Mouse (Mus musculus) heart, embryonic 13.5 days (tissue): ENCODE results near the gene March6. TPM values are rescaled to one million over a fixed set of nuclear protein-coding genes. Genes with fewer than 3 reads are reported as not detected.

ENCODE experiments used
- ATAC-seq: fragments of 200-750 bp; cut with Nextera tagmentation; 2 replicates; pipeline ENCODE4 v1.8.0; 2017; ENCODE audit warnings: moderate TSS enrichment; ENCODE audit not compliant: insufficient number of reproducible peaks, low FRiP score, low TSS enrichment; ENCODE audit errors: extremely low read depth
- H3K27ac ChIP-seq: fragments of 300-500 bp; sonication (generic); replicated peaks from 2 replicates; pipeline ENCODE4 v1.5.1; 2015; ENCODE audit warnings: moderate library complexity, mild to moderate bottlenecking, inconsistent platforms
- H3K27me3 ChIP-seq: fragments of 300-500 bp; sonication (generic); replicated peaks from 2 replicates; pipeline ENCODE4 v1.6.1; 2015; ENCODE audit warnings: mild to moderate bottlenecking, inconsistent platforms
- H3K36me3 ChIP-seq: fragments of 300-500 bp; sonication (generic); 2 replicates; pipeline ENCODE4 v1.6.1; 2015; ENCODE audit warnings: mild to moderate bottlenecking, inconsistent platforms
- H3K4me1 ChIP-seq: fragments of 300-500 bp; sonication (generic); 2 replicates; pipeline ENCODE4 v1.6.1; 2015; ENCODE audit warnings: inconsistent platforms
- H3K4me2 ChIP-seq: fragments of 300-500 bp; sonication (generic); 2 replicates; pipeline ENCODE4 v1.6.1; 2015; ENCODE audit warnings: inconsistent platforms, mild to moderate bottlenecking, moderate library complexity
- H3K4me3 ChIP-seq: fragments of 300-500 bp; sonication (generic); 2 replicates; pipeline ENCODE4 v1.5.1; 2015; ENCODE audit warnings: moderate library complexity, mild to moderate bottlenecking, inconsistent platforms
- H3K9ac ChIP-seq: fragments of 300-500 bp; sonication (generic); 2 replicates; pipeline ENCODE4 v1.6.1; 2015; ENCODE audit warnings: inconsistent platforms, mild to moderate bottlenecking, moderate library complexity
- H3K9me3 ChIP-seq: fragments of 300-500 bp; sonication (generic); 2 replicates; pipeline ENCODE4 v1.6.1; 2016; ENCODE audit warnings: inconsistent platforms
- WGBS: fragments of 180-500 bp; shearing (Covaris S2); methylation state at CpG from one replicate; pipeline ENCODE4 v1.1.7; 2015; ENCODE audit warnings: mixed read lengths; 5-methylcytosine and 5-hydroxymethylcytosine counted together
- polyA plus RNA-seq: library from polyadenylated mRNA; unstranded; fragments of >200 nt; fragmentation: Nextera tagmentation; extraction: Ambion mirVana; gene quantifications from 2 replicates; pipeline ENCODE4 v1.2.1, GENCODE M21; 2015

March6 gene
- polyA plus RNA-seq, 1 experiment from 2014 or later: 23.9 TPM

DNA sequence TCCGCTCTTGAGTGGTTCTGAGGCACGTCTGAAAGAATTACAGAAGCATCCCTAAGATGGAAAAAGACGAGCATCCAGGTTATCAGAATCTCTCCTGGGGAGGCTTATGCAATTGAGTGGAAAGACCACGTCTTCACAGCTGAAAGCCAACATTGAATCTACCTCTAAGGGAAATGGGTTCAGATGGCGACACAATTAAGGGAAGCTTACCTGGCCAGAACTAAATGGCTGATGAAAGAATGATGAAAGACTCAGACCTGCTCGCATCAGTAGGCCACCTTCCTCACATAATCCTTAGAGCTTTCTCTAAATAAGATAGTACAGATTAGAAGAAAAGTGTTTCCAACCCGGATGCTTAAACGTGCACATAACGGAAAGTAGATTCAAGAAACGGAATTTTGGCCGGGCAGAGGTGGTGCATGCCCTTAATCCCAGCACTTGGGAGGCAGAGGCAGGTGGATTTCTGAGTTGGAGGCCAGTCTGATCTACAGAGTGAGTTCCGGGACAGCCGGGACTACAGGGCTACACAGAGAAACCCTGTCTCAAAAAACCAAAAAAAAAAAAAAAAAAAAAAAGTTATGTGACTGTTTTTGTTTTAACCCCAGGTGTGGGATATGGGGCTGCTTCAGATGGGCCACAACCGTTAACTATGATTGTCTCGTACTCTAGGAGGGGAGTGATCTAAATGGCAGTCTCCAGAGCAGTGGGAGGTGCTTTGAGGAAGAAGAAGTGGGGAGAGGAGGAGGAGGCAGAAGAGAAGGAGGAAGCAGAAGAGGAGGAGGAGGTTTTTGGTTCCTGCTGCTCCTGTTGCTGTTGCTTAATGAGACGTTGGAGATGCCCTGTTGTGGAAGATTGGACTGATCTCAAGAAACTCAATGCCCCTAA lies 835 bp upstream of the March6 start:
- H3K9me3 ChIP-seq: no peaks in the 10 kb centered on the region
- H3K4me3 ChIP-seq: peak overlapping the region; percentile 95
- 18% methylated on average over 16 of the region's 16 CpGs for WGBS
- H3K36me3 ChIP-seq: peaks cover 5% of the 10 kb centered on the region
- peak overlapping the region; percentile 81 for H3K4me2 ChIP-seq
- peak overlapping the region; percentile 98 for H3K9ac ChIP-seq
- H3K4me1 ChIP-seq: peaks cover 38% of the 10 kb centered on the region
- H3K27me3 ChIP-seq: no peaks in the 10 kb centered on the region; the same call in 1 of the 2 replicates
- no peak for ATAC-seq
- peak overlapping the region; percentile 99 for H3K27ac ChIP-seq

DNA sequence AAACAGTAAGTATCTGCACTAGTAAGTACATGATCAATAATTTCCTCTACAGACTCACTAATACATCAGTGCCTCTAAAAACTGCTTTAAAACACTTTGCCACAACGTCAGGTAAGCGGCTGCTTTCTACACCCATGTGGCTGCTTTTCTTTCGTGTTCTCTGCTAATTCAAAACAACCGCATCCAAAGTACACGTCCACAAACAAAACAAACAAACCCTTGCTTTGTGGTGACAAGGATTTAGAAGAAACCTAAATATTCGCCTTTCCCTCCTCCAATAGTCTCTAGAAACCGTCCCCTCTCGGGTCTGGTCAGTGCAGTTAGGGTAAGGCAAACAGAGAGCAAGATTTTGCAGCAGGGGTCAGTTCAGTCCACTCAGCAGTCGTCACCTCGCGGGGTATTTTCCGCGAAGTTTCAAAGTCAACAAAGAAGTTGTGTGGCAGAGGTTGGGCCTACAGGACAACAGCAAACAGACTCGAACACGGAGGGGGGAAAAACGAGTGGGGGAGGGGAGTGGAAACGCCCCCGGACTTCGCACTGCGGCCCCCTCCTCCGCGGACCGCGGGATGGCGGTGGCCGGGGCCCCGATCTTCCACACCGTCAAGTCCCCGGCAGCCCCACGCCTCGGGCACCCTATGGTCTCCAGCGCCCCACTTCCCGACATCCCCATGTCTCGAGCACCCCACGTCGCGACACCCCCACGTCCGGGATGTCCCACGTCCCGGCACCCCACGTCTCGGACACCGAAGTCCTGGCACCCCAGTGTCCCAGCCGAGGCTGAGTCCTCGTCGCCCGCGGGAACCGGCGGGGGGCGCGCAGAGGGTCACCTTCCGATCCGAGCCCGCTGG lies 818 bp downstream of the March6 start:
- WGBS: under 1% methylated on average over 51 of the region's 56 CpGs
- ATAC-seq: peak; percentile 40
- Histone ChIP-seq H3K36me3 (peaks cover 7% of the 10 kb centered on the region), H3K9me3 (no peaks in the 10 kb centered on the region), H3K27me3 (no peaks in the 10 kb centered on the region), H3K4me1 (peaks cover 29% of the 10 kb centered on the region), H3K4me2 (peak overlapping the region; percentile 91), H3K27ac (peak overlapping the region; percentile 99), H3K9ac (peak overlapping the region; percentile 98), H3K4me3 (peak overlapping the region; percentile 95)

DNA sequence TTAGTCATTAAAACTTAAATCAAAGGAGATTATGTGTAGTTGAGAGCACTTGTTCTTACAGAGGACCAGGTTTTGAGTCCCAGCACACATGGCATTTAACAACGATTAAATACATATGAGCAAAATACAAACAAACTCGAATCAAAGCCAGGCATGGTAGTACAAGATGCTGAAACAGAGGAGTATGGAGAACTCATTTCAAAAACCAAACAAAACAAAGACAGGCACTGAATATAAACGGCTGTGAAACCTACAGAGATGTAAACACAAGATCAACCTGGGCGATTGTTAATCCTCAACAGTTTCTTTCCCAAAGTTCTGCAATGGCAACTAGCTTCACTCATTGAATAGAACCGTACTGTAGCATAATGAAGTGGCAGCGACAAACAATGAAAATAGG lies 1.8 kb downstream of the March6 start:
- no peak for ATAC-seq
- peaks cover 7% of the 10 kb centered on the region for H3K36me3 ChIP-seq
- H3K9me3 ChIP-seq: no peaks in the 10 kb centered on the region
- 0 out of 2 replicates have a peak overlapping the region, but pooled peaks have one; percentile 99 for H3K27ac ChIP-seq
- peak overlapping the region; percentile 91 for H3K4me2 ChIP-seq
- H3K27me3 ChIP-seq: no peaks in the 10 kb centered on the region
- H3K9ac ChIP-seq: peak overlapping the region; percentile 98
- peaks cover 37% of the 10 kb centered on the region for H3K4me1 ChIP-seq
- WGBS: 34% methylated on average over 6 of the region's 6 CpGs
- H3K4me3 ChIP-seq: peak overlapping the region; percentile 95

DNA sequence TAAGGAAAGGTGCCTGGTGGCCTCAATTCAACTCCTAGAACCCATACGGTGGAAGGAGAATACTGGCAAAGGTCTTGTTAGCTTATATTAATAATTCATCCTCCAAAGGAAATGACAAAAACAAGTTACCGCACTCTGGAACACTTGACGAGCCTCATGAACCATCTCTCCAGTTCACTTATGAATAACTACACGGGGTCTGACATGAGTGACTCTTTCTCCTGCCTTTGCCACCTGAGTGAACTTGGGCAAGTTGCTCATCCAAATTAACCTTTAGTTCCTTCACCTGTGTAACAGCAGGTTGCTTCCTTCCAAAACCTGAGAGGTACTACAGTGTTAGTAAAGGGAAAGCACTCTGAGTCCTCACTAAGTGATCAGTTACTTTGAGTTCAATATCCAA lies 2.4 kb downstream of the March6 start:
- no peak overlapping the region for H3K9ac ChIP-seq
- no peak overlapping the region; the same call in 1 of the 2 replicates for H3K4me3 ChIP-seq
- H3K27me3 ChIP-seq: no peaks in the 10 kb centered on the region
- H3K4me2 ChIP-seq: peak overlapping the region; percentile 91; the same call in 1 of the 2 replicates
- WGBS: 92% methylated on average over 4 of the region's 4 CpGs
- no peak overlapping the region for H3K27ac ChIP-seq
- ATAC-seq: no peak
- peaks cover 7% of the 10 kb centered on the region for H3K36me3 ChIP-seq
- peaks cover 43% of the 10 kb centered on the region for H3K4me1 ChIP-seq
- no peaks in the 10 kb centered on the region for H3K9me3 ChIP-seq

DNA sequence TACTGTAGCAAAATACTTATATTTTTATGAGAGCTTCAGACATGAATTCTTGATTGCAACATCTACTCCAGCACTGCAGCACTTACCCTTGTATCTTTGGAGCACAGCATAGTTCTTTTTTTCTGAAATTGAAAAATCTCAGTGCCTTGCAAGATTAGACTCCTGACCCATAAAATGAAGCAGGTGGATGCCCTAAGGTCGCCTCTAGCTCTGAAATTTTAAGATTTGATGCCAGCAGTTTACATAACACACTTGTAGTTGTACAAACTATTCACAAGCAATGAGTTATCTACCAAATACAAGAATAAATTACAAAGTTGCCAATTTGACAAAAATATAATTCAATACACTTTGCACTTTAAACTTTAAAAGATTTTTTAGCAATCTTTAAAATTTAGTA lies 4.4 kb downstream of the March6 start:
- no peaks in the 10 kb centered on the region for H3K27me3 ChIP-seq
- no peak overlapping the region for H3K9ac ChIP-seq
- 81% methylated on average over 1 of the region's 1 CpGs for WGBS
- H3K27ac ChIP-seq: no peak overlapping the region
- no peak overlapping the region for H3K4me3 ChIP-seq
- H3K4me2 ChIP-seq: no peak overlapping the region
- peaks cover 46% of the 10 kb centered on the region for H3K4me1 ChIP-seq
- peaks cover 7% of the 10 kb centered on the region for H3K36me3 ChIP-seq
- no peaks in the 10 kb centered on the region for H3K9me3 ChIP-seq
- no peak for ATAC-seq

DNA sequence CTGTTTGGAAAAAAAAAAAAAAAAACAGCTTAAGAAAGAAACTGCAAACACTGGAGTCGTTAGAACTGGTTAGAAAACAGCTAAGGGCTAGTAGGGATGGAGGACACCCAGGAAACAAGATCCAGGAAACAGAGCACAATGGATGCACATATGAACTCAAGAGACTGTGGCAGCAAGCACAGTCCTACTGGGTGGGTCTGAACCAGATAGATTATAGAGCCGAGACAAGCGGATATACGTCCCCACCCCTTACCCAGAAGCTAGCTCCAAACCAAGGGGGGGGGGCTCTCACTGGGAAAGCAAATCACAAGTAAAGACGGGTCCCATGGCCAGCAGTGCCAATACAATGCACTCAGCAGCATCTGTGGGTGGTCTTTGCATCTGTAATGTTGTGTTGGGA lies 11.9 kb downstream of the March6 start:
- no peak overlapping the region for H3K9ac ChIP-seq
- 67% methylated on average over 5 of the region's 5 CpGs for WGBS
- no peaks in the 10 kb centered on the region for H3K9me3 ChIP-seq
- no peaks in the 10 kb centered on the region for H3K27me3 ChIP-seq
- no peak overlapping the region for H3K4me2 ChIP-seq
- H3K4me1 ChIP-seq: peaks cover 23% of the 10 kb centered on the region
- no peak overlapping the region for H3K4me3 ChIP-seq
- no peaks in the 10 kb centered on the region for H3K36me3 ChIP-seq
- H3K27ac ChIP-seq: no peak overlapping the region
- ATAC-seq: no peak

DNA sequence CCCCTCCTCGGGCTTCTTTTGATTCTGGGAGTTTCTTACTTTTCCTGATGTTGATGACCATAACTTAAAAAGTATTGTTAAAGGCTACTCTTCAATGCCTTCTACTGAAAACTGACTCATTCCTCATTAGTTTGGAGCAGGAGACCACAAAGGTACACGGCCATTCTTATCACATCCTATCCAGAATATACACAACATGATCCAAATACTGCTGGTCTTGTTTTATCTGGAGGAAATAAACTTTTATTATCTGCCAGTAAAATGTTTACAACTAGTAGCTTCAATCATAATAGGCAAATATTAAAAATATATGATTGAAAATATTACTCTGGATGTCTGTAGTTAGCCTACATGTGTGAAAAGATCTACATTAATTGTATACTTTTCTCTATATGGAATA lies 12.5 kb downstream of the March6 start:
- Histone ChIP-seq H3K9ac (no peak overlapping the region), H3K4me2 (no peak overlapping the region), H3K27ac (no peak overlapping the region), H3K4me3 (no peak overlapping the region), H3K27me3 (no peaks in the 10 kb centered on the region), H3K36me3 (no peaks in the 10 kb centered on the region), H3K9me3 (no peaks in the 10 kb centered on the region), H3K4me1 (peaks cover 18% of the 10 kb centered on the region)
- 68% methylated on average over 2 of the region's 2 CpGs for WGBS
- no peak for ATAC-seq

DNA sequence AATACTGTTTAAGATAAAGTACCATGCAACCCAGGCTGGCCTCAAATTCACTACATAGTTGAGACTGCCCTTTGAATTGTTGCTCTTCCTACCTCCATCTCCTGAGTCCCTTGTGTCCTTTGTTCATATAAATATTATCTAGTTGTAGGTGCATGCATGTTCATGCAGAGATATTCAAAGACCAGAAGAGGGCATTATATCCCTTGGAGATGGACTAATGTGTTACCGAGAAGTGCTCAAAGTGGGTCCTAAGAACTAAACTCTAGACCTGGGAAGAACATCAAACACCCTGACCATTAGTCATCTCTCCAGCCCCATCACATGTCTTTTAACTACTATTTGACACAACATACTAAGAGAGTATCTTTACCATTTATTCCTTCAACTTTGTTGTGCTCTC lies 13.7 kb downstream of the March6 start:
- H3K9ac ChIP-seq: no peak overlapping the region
- WGBS: 80% methylated on average over 1 of the region's 1 CpGs
- no peaks in the 10 kb centered on the region for H3K9me3 ChIP-seq
- peaks cover 11% of the 10 kb centered on the region for H3K4me1 ChIP-seq
- no peak overlapping the region for H3K27ac ChIP-seq
- no peaks in the 10 kb centered on the region for H3K36me3 ChIP-seq
- no peak overlapping the region for H3K4me3 ChIP-seq
- no peak for ATAC-seq
- H3K4me2 ChIP-seq: no peak overlapping the region
- H3K27me3 ChIP-seq: no peaks in the 10 kb centered on the region

DNA sequence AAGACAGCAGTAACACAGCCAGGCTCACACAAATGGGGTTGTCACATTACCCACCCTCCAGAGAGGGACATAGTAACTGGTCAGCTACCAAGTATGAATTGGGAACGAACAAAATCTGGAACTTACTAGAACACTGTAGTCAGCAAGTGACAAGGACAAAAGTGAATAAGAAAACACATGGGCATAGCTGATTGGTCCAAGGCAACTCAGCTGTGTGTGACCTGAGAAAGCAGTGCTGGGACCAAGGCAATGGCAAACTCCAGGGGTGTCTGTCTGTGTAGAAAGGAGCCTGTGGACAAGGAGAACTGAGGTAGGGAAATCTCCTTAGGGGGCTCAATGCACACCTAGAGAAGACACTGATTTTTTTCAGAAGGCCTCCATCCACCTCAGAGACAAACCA lies 19.1 kb downstream of the March6 start:
- no peak overlapping the region for H3K27ac ChIP-seq
- H3K36me3 ChIP-seq: no peaks in the 10 kb centered on the region
- H3K9ac ChIP-seq: no peak overlapping the region
- no peak overlapping the region for H3K4me2 ChIP-seq
- H3K4me3 ChIP-seq: no peak overlapping the region
- no peaks in the 10 kb centered on the region for H3K9me3 ChIP-seq
- WGBS: 95% methylated on average over 1 of the region's 1 CpGs
- ATAC-seq: no peak
- peaks cover 22% of the 10 kb centered on the region for H3K4me1 ChIP-seq
- no peaks in the 10 kb centered on the region for H3K27me3 ChIP-seq

DNA sequence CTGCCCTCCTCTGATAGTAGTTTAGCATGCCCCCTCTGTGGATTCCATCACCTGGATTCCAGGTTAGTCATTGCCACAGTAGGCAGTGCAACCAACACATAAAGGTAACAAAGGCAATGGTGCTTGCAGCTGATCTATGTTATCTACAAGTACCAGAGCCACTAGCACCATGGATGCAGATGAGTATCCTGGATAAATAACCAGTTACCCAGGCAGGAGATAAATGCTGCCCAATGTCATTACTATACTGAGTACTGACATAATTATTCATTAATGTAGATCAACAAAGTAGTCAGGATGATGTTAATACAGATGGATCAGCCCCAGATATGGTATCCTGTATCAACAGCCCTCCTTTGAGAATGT lies 19.5 kb downstream of the March6 start:
- Histone ChIP-seq H3K4me3 (no peak overlapping the region), H3K4me2 (no peak overlapping the region), H3K4me1 (peaks cover 22% of the 10 kb centered on the region), H3K36me3 (no peaks in the 10 kb centered on the region), H3K9ac (no peak overlapping the region), H3K9me3 (no peaks in the 10 kb centered on the region), H3K27me3 (no peaks in the 10 kb centered on the region), H3K27ac (no peak overlapping the region)
- no peak for ATAC-seq

DNA sequence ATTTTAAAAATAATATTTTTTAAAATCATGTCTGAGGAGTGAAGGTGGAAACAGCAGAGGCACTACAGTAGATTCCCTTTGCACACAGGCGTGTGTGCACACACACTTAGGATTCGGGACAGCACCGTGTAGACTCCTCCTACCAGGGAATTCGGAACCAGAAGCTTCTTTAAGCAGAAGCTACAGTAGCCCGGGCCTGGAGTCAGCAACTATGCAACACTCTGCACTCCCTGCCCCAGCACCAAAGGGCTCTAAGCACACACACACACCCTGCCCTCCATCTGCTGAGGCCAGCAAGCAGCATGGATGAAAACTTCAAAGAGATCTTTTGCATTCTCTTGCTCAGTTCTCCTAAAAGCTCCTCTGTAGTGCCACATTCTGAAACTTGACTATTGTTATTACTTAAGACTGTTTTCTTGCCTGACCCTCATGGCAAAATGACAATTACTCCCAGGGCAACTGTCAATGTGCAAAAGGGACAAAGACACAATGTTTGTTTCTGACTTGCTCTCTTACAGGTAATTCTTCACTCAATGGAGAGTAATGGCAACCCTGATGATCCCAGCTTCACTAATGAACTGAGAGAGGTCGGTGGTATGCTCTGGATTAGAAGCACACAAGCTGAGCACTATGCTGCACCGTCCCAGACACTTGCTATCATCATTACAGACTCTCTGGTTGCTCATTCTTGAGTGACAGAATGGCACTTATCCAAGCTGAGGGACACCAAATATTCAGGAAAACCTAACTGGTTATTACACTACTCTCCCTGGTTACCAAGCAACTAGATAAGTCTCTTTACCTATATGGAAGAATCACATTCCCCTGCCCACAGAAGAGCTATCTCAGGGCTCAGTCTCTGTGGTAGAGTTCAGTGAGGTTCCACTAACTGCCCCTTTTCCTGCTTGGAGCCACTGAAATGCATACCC lies 20.1 kb downstream of the March6 start:
- ATAC-seq: no peak
- peaks cover 22% of the 10 kb centered on the region for H3K4me1 ChIP-seq
- no peak overlapping the region for H3K4me3 ChIP-seq
- WGBS: 55% methylated on average over 7 of the region's 7 CpGs
- no peak overlapping the region for H3K9ac ChIP-seq
- no peak overlapping the region for H3K27ac ChIP-seq
- no peaks in the 10 kb centered on the region for H3K9me3 ChIP-seq
- H3K36me3 ChIP-seq: peaks cover 4% of the 10 kb centered on the region; the same call in 1 of the 2 replicates
- no peak overlapping the region for H3K4me2 ChIP-seq
- no peaks in the 10 kb centered on the region for H3K27me3 ChIP-seq
